Mouse (Mus musculus): ENCODE results near the gene Rgs14. TPM values are rescaled to one million over a fixed set of nuclear protein-coding genes. Genes with fewer than 3 reads are reported as not detected.

Gene Rgs14
- total RNA-seq, 1 experiment, result 0.62 TPM

DNA sequence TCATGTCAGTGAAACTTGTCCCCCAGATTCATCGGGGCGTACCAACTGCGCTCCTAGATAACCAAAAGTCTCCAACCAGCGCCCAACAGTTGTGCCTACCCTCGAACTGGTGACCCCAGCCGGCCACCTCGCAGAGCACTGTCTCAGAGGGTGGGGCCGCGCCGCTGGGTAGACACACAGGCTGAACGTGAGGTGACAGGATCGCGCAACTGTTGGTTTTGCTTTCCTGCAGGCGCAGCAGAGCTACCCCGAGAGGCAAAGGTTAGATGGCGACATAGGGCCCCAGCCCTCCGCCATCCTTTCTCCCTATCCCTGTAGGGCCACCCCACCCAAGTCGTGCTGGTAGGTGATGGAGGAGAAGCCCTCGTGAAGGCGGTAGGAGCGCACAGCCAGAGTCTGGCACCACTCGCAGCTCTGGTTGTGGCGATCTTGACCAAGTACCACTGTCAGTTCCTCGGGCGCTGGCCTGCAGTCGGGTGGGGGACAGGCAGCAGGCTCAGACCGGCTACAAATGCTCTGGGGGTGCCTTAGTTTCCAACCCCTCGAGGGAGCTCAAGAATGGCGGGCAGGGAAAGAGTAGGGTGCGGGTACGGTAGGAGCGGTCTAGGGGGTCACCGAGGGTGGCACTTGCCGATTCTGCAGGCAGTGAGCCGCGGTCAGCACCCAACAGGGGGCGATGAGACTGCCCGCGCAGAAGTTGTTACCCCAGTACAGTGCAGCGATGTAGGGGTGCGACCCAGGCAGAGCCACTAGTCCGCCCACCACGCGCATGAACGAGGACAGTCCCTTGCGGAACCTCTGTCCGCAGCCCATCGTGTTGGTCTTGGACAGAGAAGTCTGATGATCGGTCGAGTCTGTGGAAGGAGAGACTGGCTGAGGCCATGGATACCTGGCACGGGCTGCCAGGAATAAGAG, 50.7 kb downstream of the Rgs14 start:
- H3K27ac ChIP-seq (ENCODE audit: insufficient read depth, low read depth, low read length, poor library complexity, severe bottlenecking), result no peak overlapping the region
- H3K4me1 ChIP-seq (ENCODE audit: control insufficient read depth in 2 of 2, insufficient read depth in 2 of 2, low read length in 2 of 2, poor library complexity in 1 of 2), result peaks cover 0 to 9% of the 10 kb centered on the region in 2 experiments; a peak in 2 of 4 replicates
- no peak overlapping the region for H3K9ac ChIP-seq (ENCODE audit: insufficient read depth, low read depth, low read length, poor library complexity, severe bottlenecking)
- in situ Hi-C loops (cut with MboI; ENCODE audit: low sequenced_read_pairs in 2 of 2, unreplicated experiment in 2 of 2), result no loop called here
- TF ChIP-seq CHD2 (IDR thresholded peaks at IDR 0.05; ENCODE audit: low read depth, low read length), result no peak
- no peak for TF ChIP-seq MAFK (IDR thresholded peaks at IDR 0.05; ENCODE audit: insufficient read depth, low read depth, low read length)
- no peaks in the 10 kb centered on the region for H3K36me3 ChIP-seq (ENCODE audit: control insufficient read depth, insufficient read depth, low read length, poor library complexity, severe bottlenecking)
- H3K4me3 ChIP-seq (ENCODE audit: insufficient read depth in 1 of 2, low read depth in 1 of 2, low read length in 2 of 2, poor library complexity in 1 of 2, severe bottlenecking in 1 of 2), result peak overlapping the region; percentile 22 to 52; a peak in 2 of 4 replicates
- no peak for DNase-seq (ENCODE audit: low read depth, low spot score)
- H3K9me3 ChIP-seq (ENCODE audit: control insufficient read depth, insufficient read depth, low read depth, low read length), result no peaks in the 10 kb centered on the region

DNA sequence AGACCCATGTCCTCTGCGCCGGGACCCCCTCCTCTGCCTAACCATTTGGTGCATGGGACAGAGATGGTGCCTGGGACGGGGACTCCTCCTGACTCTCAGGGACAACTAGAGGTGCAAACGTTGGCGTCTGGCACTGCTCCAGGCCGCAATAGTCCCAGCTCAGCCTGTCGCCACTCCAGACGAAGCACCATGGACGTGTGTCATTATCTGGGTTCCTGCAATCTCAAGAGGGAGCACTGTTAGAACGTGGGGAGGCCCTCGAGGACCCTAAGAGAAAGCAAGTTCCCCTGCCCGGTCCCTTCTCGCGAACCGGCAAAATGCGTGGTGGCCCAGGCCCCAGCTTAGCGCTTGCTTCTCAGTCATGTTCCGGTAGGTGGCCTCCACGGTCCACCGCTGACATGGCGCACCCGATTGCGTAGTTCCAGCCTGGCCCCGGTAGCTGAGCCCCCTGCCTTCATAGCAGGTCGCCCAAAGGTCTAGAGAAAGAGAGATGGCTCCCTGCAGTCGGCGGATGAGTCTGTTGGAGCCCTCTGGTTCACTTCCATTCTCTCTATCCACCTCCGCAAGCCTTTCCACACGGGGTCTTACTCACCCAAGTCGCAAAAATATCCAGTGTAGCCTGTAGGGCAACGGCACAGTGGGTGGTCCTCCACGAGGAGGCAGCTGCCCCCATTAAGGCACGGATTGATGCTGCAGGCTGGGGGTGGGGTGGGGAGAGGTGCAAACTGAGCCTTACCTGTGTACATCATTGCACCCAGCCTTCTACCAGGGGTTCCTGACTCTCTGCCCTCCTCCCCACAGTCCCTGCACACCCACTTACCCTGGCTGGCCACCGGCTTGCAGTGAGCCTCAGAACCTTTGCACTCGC, 51.6 kb downstream of the Rgs14 start:
- Histone ChIP-seq H3K9ac (ENCODE audit: insufficient read depth, low read depth, low read length, poor library complexity, severe bottlenecking) (no peak overlapping the region), H3K27ac (ENCODE audit: insufficient read depth, low read depth, low read length, poor library complexity, severe bottlenecking) (no peak overlapping the region), H3K4me1 (ENCODE audit: control insufficient read depth in 2 of 2, insufficient read depth in 2 of 2, low read length in 2 of 2, poor library complexity in 1 of 2) (peaks cover 0 to 9% of the 10 kb centered on the region in 2 experiments; a peak in 2 of 4 replicates), H3K36me3 (ENCODE audit: control insufficient read depth, insufficient read depth, low read length, poor library complexity, severe bottlenecking) (no peaks in the 10 kb centered on the region), H3K9me3 (ENCODE audit: control insufficient read depth, insufficient read depth, low read depth, low read length) (no peaks in the 10 kb centered on the region), H3K4me3 (ENCODE audit: insufficient read depth in 1 of 2, low read depth in 1 of 2, low read length in 2 of 2, poor library complexity in 1 of 2, severe bottlenecking in 1 of 2) (peak overlapping the region; percentile 22 to 52; a peak in 2 of 4 replicates)
- no peak for TF ChIP-seq CHD2 (IDR thresholded peaks at IDR 0.05; ENCODE audit: low read depth, low read length)
- no peak for TF ChIP-seq ZC3H11A (IDR thresholded peaks at IDR 0.05; ENCODE audit: borderline replicate concordance, low read depth, low read length)
- no peak for TF ChIP-seq ZNF384 (IDR thresholded peaks at IDR 0.05; ENCODE audit: low read depth, low read length)
- no peak for TF ChIP-seq HCFC1 (IDR thresholded peaks at IDR 0.05; ENCODE audit: borderline replicate concordance, insufficient read depth, low read length)
- TF ChIP-seq MAFK (IDR thresholded peaks at IDR 0.05; ENCODE audit: insufficient read depth, low read depth, low read length), result no peak
- DNase-seq (ENCODE audit: low read depth, low spot score), result no peak
- in situ Hi-C loops (cut with MboI; ENCODE audit: low sequenced_read_pairs in 2 of 2, unreplicated experiment in 2 of 2), result no loop called here

DNA sequence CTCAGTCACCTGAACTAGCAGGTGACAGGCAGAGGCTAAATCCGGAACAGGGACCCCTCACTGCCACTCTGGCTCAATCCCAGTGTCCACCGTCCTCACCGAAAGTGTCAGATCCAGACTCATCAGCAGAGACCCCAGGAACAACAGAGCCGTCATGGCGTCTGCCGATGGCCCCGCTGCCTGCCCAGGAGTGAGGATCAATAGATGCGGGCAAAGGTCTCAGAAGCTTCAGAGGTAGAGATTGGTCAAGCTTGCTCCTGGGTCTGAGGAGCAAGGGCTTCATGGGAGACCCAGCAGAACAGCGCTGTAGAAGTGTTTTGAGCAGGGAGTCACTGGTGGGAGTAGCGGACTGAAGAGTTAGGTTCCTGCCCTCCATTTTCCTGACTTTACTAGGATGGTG, 57.1 kb downstream of the Rgs14 start, which contains the start of gene F12:
TSS of gene F12 (minus strand) at position 181 of the 400 bp plus-strand sequence.
- Histone ChIP-seq H3K9me3 (ENCODE audit: control insufficient read depth, insufficient read depth, low read depth, low read length) (no peaks in the 10 kb centered on the region), H3K4me1 (ENCODE audit: control insufficient read depth in 2 of 2, insufficient read depth in 2 of 2, low read length in 2 of 2, poor library complexity in 1 of 2) (peaks cover 0 to 4% of the 10 kb centered on the region in 2 experiments; a peak in 1 of 4 replicates), H3K36me3 (ENCODE audit: control insufficient read depth, insufficient read depth, low read length, poor library complexity, severe bottlenecking) (no peaks in the 10 kb centered on the region), H3K9ac (ENCODE audit: insufficient read depth, low read depth, low read length, poor library complexity, severe bottlenecking) (no peak within 1 kb of the TSS), H3K27ac (ENCODE audit: insufficient read depth, low read depth, low read length, poor library complexity, severe bottlenecking) (no peak within 1 kb of the TSS), H3K4me3 (ENCODE audit: insufficient read depth in 1 of 2, low read depth in 1 of 2, low read length in 2 of 2, poor library complexity in 1 of 2, severe bottlenecking in 1 of 2) (no peak within 1 kb of the TSS)
- TF ChIP-seq ZC3H11A (IDR thresholded peaks at IDR 0.05; ENCODE audit: borderline replicate concordance, low read depth, low read length) (no peak), HCFC1 (IDR thresholded peaks at IDR 0.05; ENCODE audit: borderline replicate concordance, insufficient read depth, low read length) (no peak), CHD2 (IDR thresholded peaks at IDR 0.05; ENCODE audit: low read depth, low read length) (no peak), ZNF384 (IDR thresholded peaks at IDR 0.05; ENCODE audit: low read depth, low read length) (no peak)
- in situ Hi-C loops (cut with MboI; ENCODE audit: low sequenced_read_pairs in 2 of 2, unreplicated experiment in 2 of 2), result no loop called here
- no peak for DNase-seq (ENCODE audit: low read depth, low spot score)

DNA sequence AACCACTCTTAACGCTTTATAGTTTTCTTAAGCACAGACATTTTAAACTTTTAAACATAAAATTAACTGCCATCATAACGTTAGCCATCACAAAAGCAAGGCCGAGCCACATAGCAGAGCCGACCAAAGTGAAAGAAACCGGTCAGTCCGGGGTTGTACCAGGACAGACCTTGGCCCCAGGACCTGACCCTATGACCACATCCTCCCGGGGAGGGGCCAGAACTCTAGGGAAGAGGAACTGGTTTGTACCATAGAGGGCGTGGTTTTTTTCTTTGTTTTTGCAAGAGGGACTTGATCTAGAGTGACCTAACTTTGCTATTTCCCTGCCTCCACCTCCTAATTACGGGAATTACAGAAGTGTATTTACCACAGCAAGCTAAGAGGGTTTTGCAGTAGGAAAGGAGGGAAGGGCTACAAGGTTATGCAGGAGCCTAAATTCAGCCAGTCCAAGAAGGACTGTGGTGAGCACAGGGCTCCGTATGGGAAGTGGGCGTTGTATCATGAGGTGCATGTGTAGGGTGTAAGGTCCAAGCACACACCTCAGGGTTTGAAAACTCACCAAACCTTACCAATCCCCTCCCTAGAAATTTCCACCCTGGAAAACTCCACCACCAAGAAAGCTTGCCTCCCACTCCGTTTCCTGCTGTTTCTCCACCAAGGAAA, 59.8 kb downstream of the Rgs14 start:
- H3K9me3 ChIP-seq (ENCODE audit: control insufficient read depth, insufficient read depth, low read depth, low read length), result no peaks in the 10 kb centered on the region
- H3K27ac ChIP-seq (ENCODE audit: insufficient read depth, low read depth, low read length, poor library complexity, severe bottlenecking), result no peak overlapping the region
- H3K36me3 ChIP-seq (ENCODE audit: control insufficient read depth, insufficient read depth, low read length, poor library complexity, severe bottlenecking), result no peaks in the 10 kb centered on the region
- no peak overlapping the region for H3K4me3 ChIP-seq (ENCODE audit: insufficient read depth in 1 of 2, low read depth in 1 of 2, low read length in 2 of 2, poor library complexity in 1 of 2, severe bottlenecking in 1 of 2)
- no peak for DNase-seq (ENCODE audit: low read depth, low spot score)
- no peak overlapping the region for H3K9ac ChIP-seq (ENCODE audit: insufficient read depth, low read depth, low read length, poor library complexity, severe bottlenecking)
- in situ Hi-C loops (cut with MboI; ENCODE audit: low sequenced_read_pairs in 2 of 2, unreplicated experiment in 2 of 2), result no loop called here
- H3K4me1 ChIP-seq (ENCODE audit: control insufficient read depth in 2 of 2, insufficient read depth in 2 of 2, low read length in 2 of 2, poor library complexity in 1 of 2), result 0 out of 4 replicates have a peak, but pooled peaks cover 0 to 2% of the 10 kb centered on the region in 2 experiments
- no peak for TF ChIP-seq HCFC1 (IDR thresholded peaks at IDR 0.05; ENCODE audit: borderline replicate concordance, insufficient read depth, low read length)
- TF ChIP-seq MAFK (IDR thresholded peaks at IDR 0.05; ENCODE audit: insufficient read depth, low read depth, low read length), result no peak
- no peak for TF ChIP-seq CHD2 (IDR thresholded peaks at IDR 0.05; ENCODE audit: low read depth, low read length)
- TF ChIP-seq ZC3H11A (IDR thresholded peaks at IDR 0.05; ENCODE audit: borderline replicate concordance, low read depth, low read length), result no peak
- TF ChIP-seq ZNF384 (IDR thresholded peaks at IDR 0.05; ENCODE audit: low read depth, low read length), result no peak
